10 mouse cellular contexts compared by ENCODE assay signal in the genomic region with DNA sequence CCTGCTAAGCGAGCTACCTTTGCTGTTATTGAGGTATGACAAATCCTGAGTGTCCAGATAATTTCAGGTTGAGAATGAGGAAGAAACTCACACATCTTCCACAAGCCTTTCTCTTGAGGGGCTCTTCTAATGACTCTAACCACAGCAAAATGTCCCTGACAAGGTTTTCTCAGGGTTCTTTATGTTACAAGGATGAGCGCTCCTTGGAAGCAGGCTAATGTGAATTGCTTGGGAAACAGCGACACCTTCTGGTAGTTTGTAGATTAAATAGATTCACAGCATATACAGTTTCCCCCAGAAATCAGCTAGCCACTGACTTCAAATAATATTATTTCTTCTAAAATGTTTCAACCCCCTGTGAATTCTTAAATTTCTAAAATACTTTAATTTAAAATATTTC. TPM values are rescaled to one million over a fixed set of nuclear protein-coding genes. Genes with fewer than 3 reads are reported as not detected.
DNase-seq lines count a peak whose midpoint lies in the region; ATAC-seq and TF ChIP-seq lines count a peak whose summit lies in the region.
"Had no signal": no experiment of that assay in that cellular context is flagged by ENCODE, and none has a peak within 500 bp of the region (broad histone marks: within the 10 kb centered on the region; RNA-seq: fewer than 3 reads in every experiment).

No protein-coding gene starts in this region.

- H3K9ac ChIP-seq in midbrain, embryonic 15.5 days, result no peak overlapping the region
- H3K9ac ChIP-seq: embryonic facial prominence, embryonic 12.5 days had no signal

- TF ChIP-seq POLR2A in kidney, adult 2 months (IDR thresholded peaks at IDR 0.05; ENCODE audit: low read depth, low read length), result no peak

- H3K4me1 ChIP-seq in kidney, adult 2 months (ENCODE audit: control insufficient read depth, insufficient read depth, low read length), result peaks cover 24% of the 10 kb centered on the region; the same call in 1 of the 2 replicates
- H3K4me1 ChIP-seq in G1E (ENCODE audit: insufficient read depth, low read depth, low read length), result no peaks in the 10 kb centered on the region
- no peaks in the 10 kb centered on the region for H3K4me1 ChIP-seq in hindbrain, embryonic 10.5 days (replicated peaks)
- H3K4me1 ChIP-seq in midbrain, embryonic 15.5 days, result no peaks in the 10 kb centered on the region
- H3K4me1 ChIP-seq: embryonic facial prominence, embryonic 12.5 days had no signal

- no peaks in the 10 kb centered on the region for H3K27me3 ChIP-seq in kidney, adult 2 months (replicated peaks; ENCODE audit: control insufficient read depth, insufficient read depth, low read length)
- no peaks in the 10 kb centered on the region; the same call in 1 of the 2 replicates for H3K27me3 ChIP-seq in G1E (ENCODE audit: insufficient read depth, low read length)
- no peaks in the 10 kb centered on the region for H3K27me3 ChIP-seq in hindbrain, embryonic 10.5 days (ENCODE audit: insufficient read depth, poor library complexity, severe bottlenecking)
- no peaks in the 10 kb centered on the region for H3K27me3 ChIP-seq in midbrain, embryonic 15.5 days (replicated peaks)
- H3K27me3 ChIP-seq: embryonic facial prominence, embryonic 12.5 days had no signal

- H3K27ac ChIP-seq in kidney, adult 2 months (ENCODE audit: insufficient read depth, low read depth, low read length), result no peak overlapping the region
- H3K27ac ChIP-seq in hindbrain, embryonic 10.5 days, result no peak overlapping the region
- no peak overlapping the region for H3K27ac ChIP-seq in midbrain, embryonic 15.5 days
- H3K27ac ChIP-seq: embryonic facial prominence, embryonic 12.5 days; macrophage had no signal

- no peak overlapping the region for H3K4me2 ChIP-seq in midbrain, embryonic 15.5 days
- H3K4me2 ChIP-seq: embryonic facial prominence, embryonic 12.5 days had no signal

- H3K9me3 ChIP-seq in G1E (replicated peaks), result no peaks in the 10 kb centered on the region
- H3K9me3 ChIP-seq in hindbrain, embryonic 10.5 days, result no peaks in the 10 kb centered on the region
- no peaks in the 10 kb centered on the region for H3K9me3 ChIP-seq in midbrain, embryonic 15.5 days
- H3K9me3 ChIP-seq: embryonic facial prominence, embryonic 12.5 days had no signal

- peak; percentile 26; the same call in 1 of the 2 replicates for TF ChIP-seq CTCF in kidney, adult 2 months (conservative IDR thresholded peaks at IDR 0.05; ENCODE audit: insufficient read depth, insufficient read length, low read depth, low read length)
- TF ChIP-seq CTCF in G1E (IDR thresholded peaks at IDR 0.05; ENCODE audit: low read depth, low read length), result no peak

- 33% methylated on average over 3 of the region's 3 CpGs for WGBS in kidney, adult 2 months
- WGBS in hindbrain, embryonic 10.5 days, result 32% methylated on average over 3 of the region's 3 CpGs
- WGBS in midbrain, embryonic 15.5 days, result 28% methylated on average over 3 of the region's 3 CpGs

- no peaks in the 10 kb centered on the region for H3K36me3 ChIP-seq in kidney, adult 2 months (ENCODE audit: control insufficient read depth, insufficient read depth, low read length)
- no peaks in the 10 kb centered on the region for H3K36me3 ChIP-seq in G1E (replicated peaks)
- no peaks in the 10 kb centered on the region for H3K36me3 ChIP-seq in hindbrain, embryonic 10.5 days
- H3K36me3 ChIP-seq in midbrain, embryonic 15.5 days (replicated peaks), result no peaks in the 10 kb centered on the region
- H3K36me3 ChIP-seq: embryonic facial prominence, embryonic 12.5 days had no signal

- no peak overlapping the region for H3K4me3 ChIP-seq in kidney, adult 2 months (ENCODE audit: insufficient read depth, low read depth, low read length)
- H3K4me3 ChIP-seq in G1E (ENCODE audit: low read depth, low read length), result no peak overlapping the region
- H3K4me3 ChIP-seq in hindbrain, embryonic 10.5 days, result no peak overlapping the region
- H3K4me3 ChIP-seq in midbrain, embryonic 15.5 days, result no peak overlapping the region
- H3K4me3 ChIP-seq: embryonic facial prominence, embryonic 12.5 days had no signal

- ATAC-seq in G1E (ENCODE audit: extremely low read depth, insufficient number of reproducible peaks, low FRiP score, poor library complexity, severe bottlenecking), result no peak; the same call in 1 of the 2 replicates
- peak; percentile 83 for ATAC-seq in midbrain, embryonic 15.5 days (replicated peaks)
- no peak for ATAC-seq in monocyte, adult 5-6 weeks (replicated peaks; ENCODE audit: insufficient number of reproducible peaks, low FRiP score, low TSS enrichment, poor library complexity, severe bottlenecking)

- peak; percentile 73 for DNase-seq in kidney, adult 2 months
- DNase-seq in kidney, adult 18-20 months, result no peak
- peak; percentile 29 for DNase-seq in G1E (ENCODE audit: low spot score)
- DNase-seq in embryo, embryonic 10 days (ENCODE audit: low spot score), result peak; percentile 91
- DNase-seq in hindbrain, embryonic 10.5 days (ENCODE audit: low spot score), result peak; percentile 26
- DNase-seq in left cerebral cortex, adult 18-20 months (ENCODE audit: low spot score in 2 of 2), result peak; percentile 30 to 59

RNA-seq across cellular contexts. Expression of gene Slc17a8, which starts 9.0 kb away (rescaled TPM):
- polyA plus RNA-seq in kidney, adult 2 months (2012; rRNA removed), result 0.01 and 0.08 TPM in 2 replicates
- not detected in 2 replicates for total RNA-seq in G1E (2014; fragmentation: Nextera tagmentation)
- total RNA-seq in G1E (2017), result 0.05 and 0.06 TPM in 2 replicates
- polyA plus RNA-seq in G1E (2012), result not detected in 2 replicates
- polyA plus RNA-seq in hindbrain, embryonic 10.5 days (2016; fragmentation: Nextera tagmentation; extraction: Ambion mirVana), result 0.10 and 0.58 TPM in 2 replicates
- total RNA-seq in left cerebral cortex, adult 18-20 months (2021), result 1 to 10 TPM; 2.3 to 2.8 TPM
- polyA plus RNA-seq in midbrain, embryonic 15.5 days (2015; fragmentation: Nextera tagmentation; extraction: Ambion mirVana), result 1.3 and 1.5 TPM in 2 replicates
- 0.19 TPM in 1 of 3 replicates, not detected in the others for total RNA-seq in monocyte, adult 5-6 weeks (2017)

RNA-seq across cellular contexts. Expression of gene Scyl2, which starts 56.0 kb away (rescaled TPM):
- 20.9 and 21.3 TPM in 2 replicates for polyA plus RNA-seq in kidney, adult 2 months (2012; rRNA removed)
- total RNA-seq in G1E (2014; fragmentation: Nextera tagmentation), result 38.1 and 40.4 TPM in 2 replicates
- total RNA-seq in G1E (2017), result 35.1 and 37.2 TPM in 2 replicates
- polyA plus RNA-seq in G1E (2012), result 4.9 and 6.8 TPM in 2 replicates
- 8.3 and 9.9 TPM in 2 replicates for polyA plus RNA-seq in hindbrain, embryonic 10.5 days (2016; fragmentation: Nextera tagmentation; extraction: Ambion mirVana)
- 10 to 100 TPM; 32.2 to 34.6 TPM for total RNA-seq in left cerebral cortex, adult 18-20 months (2021)
- 9.1 and 10.1 TPM in 2 replicates for polyA plus RNA-seq in midbrain, embryonic 15.5 days (2015; fragmentation: Nextera tagmentation; extraction: Ambion mirVana)
- total RNA-seq in monocyte, adult 5-6 weeks (2017), result 29.8 to 47.8 TPM (median 34.8 TPM) in 3 replicates
